Comparison of ENCODE assay signal across 10 mouse cellular contexts in genomic region chr11:60366239-60367019, GRCm38 (mm10). TPM values are rescaled to one million over a fixed set of nuclear protein-coding genes. Genes with fewer than 3 reads are reported as not detected.
DNase-seq lines count a peak whose midpoint lies in the region; ATAC-seq and TF ChIP-seq lines count a peak whose summit lies in the region.
"Had no signal": no experiment of that assay in that cellular context is flagged by ENCODE, and none has a peak within 500 bp of the region (broad histone marks: within the 10 kb centered on the region; RNA-seq: fewer than 3 reads in every experiment).

No protein-coding gene starts in this region.

- H3K4me3 ChIP-seq in gastrocnemius, adult 2 months = peak overlapping the region; percentile 46
- H3K4me3 ChIP-seq in midbrain, embryonic 10.5 days = no peak overlapping the region
- H3K4me3 ChIP-seq in midbrain, embryonic 15.5 days = no peak overlapping the region
- H3K4me3 ChIP-seq in stomach, embryonic 14.5 days (ENCODE audit: low read depth, low read length) = no peak overlapping the region

- intact Hi-C loops in gastrocnemius, adult 2 months (cut with DNase I) = no loop called here

- no peak for TF ChIP-seq CTCF in gastrocnemius, adult 2 months (IDR thresholded peaks at IDR 0.05)

- 53% methylated on average over 16 of the region's 16 CpGs for WGBS in midbrain, embryonic 10.5 days
- 41% methylated on average over 16 of the region's 16 CpGs for WGBS in midbrain, embryonic 15.5 days
- 24% methylated on average over 16 of the region's 16 CpGs for WGBS in stomach, embryonic 14.5 days

- peak overlapping the region; percentile 92 for H3K27ac ChIP-seq in gastrocnemius, adult 2 months
- H3K27ac ChIP-seq in midbrain, embryonic 10.5 days (replicated peaks) = peak overlapping the region; percentile 64
- H3K27ac ChIP-seq in midbrain, embryonic 15.5 days = no peak overlapping the region
- peak overlapping the region; percentile 48; the same call in 1 of the 2 replicates for H3K27ac ChIP-seq in stomach, embryonic 14.5 days (ENCODE audit: low read length)

- DNase-seq in gastrocnemius, adult 2 months = peak; percentile 67
- DNase-seq in gastrocnemius, postnatal 4 days (ENCODE audit: low spot score in 2 of 2) = no peak
- DNase-seq in midbrain, embryonic 10.5 days (ENCODE audit: low spot score) = no peak
- peak; percentile 42 for DNase-seq in forelimb bud, embryonic 11.5 days (ENCODE audit: low read depth, low spot score)
- no peak for DNase-seq in frontal cortex, postnatal 25 days (ENCODE audit: low spot score in 2 of 2)
- no peak for DNase-seq in c-Kit-positive CD71-positive TER-119-positive erythroid progenitor cells, embryonic 14.5 days (ENCODE audit: low spot score)
- DNase-seq: adrenal gland, postnatal 10 days; right cerebral cortex, postnatal 25 days had no signal

- H3K27me3 ChIP-seq in midbrain, embryonic 10.5 days (ENCODE audit: low read depth, poor library complexity, severe bottlenecking) = no peaks in the 10 kb centered on the region
- H3K27me3 ChIP-seq in midbrain, embryonic 15.5 days (replicated peaks) = no peaks in the 10 kb centered on the region
- no peaks in the 10 kb centered on the region for H3K27me3 ChIP-seq in stomach, embryonic 14.5 days (ENCODE audit: control insufficient read depth, insufficient read depth, low read length)

- H3K9me3 ChIP-seq in midbrain, embryonic 10.5 days (replicated peaks) = no peaks in the 10 kb centered on the region
- H3K9me3 ChIP-seq in midbrain, embryonic 15.5 days = no peaks in the 10 kb centered on the region
- H3K9me3 ChIP-seq in stomach, embryonic 14.5 days (ENCODE audit: control insufficient read depth, low read depth, low read length) = no peaks in the 10 kb centered on the region

- no peak for ATAC-seq in midbrain, embryonic 15.5 days (replicated peaks)
- ATAC-seq in stomach, embryonic 14.5 days (ENCODE audit: insufficient number of reproducible peaks, insufficient read depth, low FRiP score, low read depth) = peak; percentile 42; the same call in 1 of the 2 replicates

- H3K4me2 ChIP-seq in midbrain, embryonic 15.5 days = no peak overlapping the region
- H3K4me2 ChIP-seq in stomach, embryonic 14.5 days (replicated peaks; ENCODE audit: low read depth, low read length) = no peak overlapping the region

- no peaks in the 10 kb centered on the region for H3K36me3 ChIP-seq in midbrain, embryonic 10.5 days
- H3K36me3 ChIP-seq in midbrain, embryonic 15.5 days (replicated peaks) = no peaks in the 10 kb centered on the region
- H3K36me3 ChIP-seq in stomach, embryonic 14.5 days (ENCODE audit: control insufficient read depth, insufficient read depth, low read length) = no peaks in the 10 kb centered on the region

- H3K4me1 ChIP-seq in midbrain, embryonic 10.5 days = peaks cover 11% of the 10 kb centered on the region
- peaks cover 6% of the 10 kb centered on the region; the same call in 1 of the 2 replicates for H3K4me1 ChIP-seq in midbrain, embryonic 15.5 days
- H3K4me1 ChIP-seq in stomach, embryonic 14.5 days (ENCODE audit: control insufficient read depth, insufficient read depth, low read length) = peaks cover 10% of the 10 kb centered on the region; the same call in 1 of the 2 replicates

- no peak overlapping the region for H3K9ac ChIP-seq in midbrain, embryonic 15.5 days
- H3K9ac ChIP-seq in stomach, embryonic 14.5 days (replicated peaks; ENCODE audit: low read depth, low read length) = no peak overlapping the region

RNA-seq across cellular contexts. Expression of gene Drc3, which starts 13.3 kb away (rescaled TPM):
- total RNA-seq in gastrocnemius, adult 2 months (2021) = 1 to 10 TPM in 1 of 2 experiments, under 1 TPM in 1; 0.87 to 1.0 TPM
- total RNA-seq in gastrocnemius, postnatal 4 days (2021) = 1 to 10 TPM; 1.0 to 1.8 TPM
- polyA plus RNA-seq in midbrain, embryonic 10.5 days (2016; fragmentation: Nextera tagmentation; extraction: Ambion mirVana) = 1.7 and 1.8 TPM in 2 replicates
- 6.1 and 6.3 TPM in 2 replicates for polyA plus RNA-seq in midbrain, embryonic 15.5 days (2015; fragmentation: Nextera tagmentation; extraction: Ambion mirVana)
- polyA plus RNA-seq in stomach, embryonic 14.5 days (2014; fragmentation: Nextera tagmentation; extraction: Ambion mirVana) = 0.98 and 1.8 TPM in 2 replicates

RNA-seq across cellular contexts. Expression of gene Tom1l2, which starts 13.7 kb away (rescaled TPM):
- total RNA-seq in gastrocnemius, adult 2 months (2021) = 10 to 100 TPM; 63.7 to 63.9 TPM
- 10 to 100 TPM; 37.4 to 45.6 TPM for total RNA-seq in gastrocnemius, postnatal 4 days (2021)
- 17.6 and 26.2 TPM in 2 replicates for polyA plus RNA-seq in midbrain, embryonic 10.5 days (2016; fragmentation: Nextera tagmentation; extraction: Ambion mirVana)
- polyA plus RNA-seq in midbrain, embryonic 15.5 days (2015; fragmentation: Nextera tagmentation; extraction: Ambion mirVana) = 72.6 and 73.3 TPM in 2 replicates
- polyA plus RNA-seq in stomach, embryonic 14.5 days (2014; fragmentation: Nextera tagmentation; extraction: Ambion mirVana) = 22.2 and 22.7 TPM in 2 replicates

RNA-seq across cellular contexts. Expression of gene Gid4, which starts 50.5 kb away (rescaled TPM):
- total RNA-seq in gastrocnemius, adult 2 months (2021) = 10 to 100 TPM; 64.5 to 66.7 TPM
- 10 to 100 TPM; 21.0 to 23.6 TPM for total RNA-seq in gastrocnemius, postnatal 4 days (2021)
- 31.7 and 32.5 TPM in 2 replicates for polyA plus RNA-seq in midbrain, embryonic 10.5 days (2016; fragmentation: Nextera tagmentation; extraction: Ambion mirVana)
- polyA plus RNA-seq in midbrain, embryonic 15.5 days (2015; fragmentation: Nextera tagmentation; extraction: Ambion mirVana) = 23.6 and 25.9 TPM in 2 replicates
- polyA plus RNA-seq in stomach, embryonic 14.5 days (2014; fragmentation: Nextera tagmentation; extraction: Ambion mirVana) = 27.0 and 28.0 TPM in 2 replicates

RNA-seq across cellular contexts. Expression of gene Atpaf2, which starts 51.8 kb away (rescaled TPM):
- 10 to 100 TPM; 28.9 to 31.4 TPM for total RNA-seq in gastrocnemius, adult 2 months (2021)
- total RNA-seq in gastrocnemius, postnatal 4 days (2021) = 10 to 100 TPM; 29.3 to 31.7 TPM
- 51.8 and 52.1 TPM in 2 replicates for polyA plus RNA-seq in midbrain, embryonic 10.5 days (2016; fragmentation: Nextera tagmentation; extraction: Ambion mirVana)
- 47.5 and 48.9 TPM in 2 replicates for polyA plus RNA-seq in midbrain, embryonic 15.5 days (2015; fragmentation: Nextera tagmentation; extraction: Ambion mirVana)
- polyA plus RNA-seq in stomach, embryonic 14.5 days (2014; fragmentation: Nextera tagmentation; extraction: Ambion mirVana) = 50.7 TPM in 2 replicates

Comparison
In these comparisons a context has a peak if more than half of its experiments do, and no peak if none do; other contexts are left out.
1. DNase-seq: peak in gastrocnemius, adult 2 months (single experiment) and forelimb bud, embryonic 11.5 days (single experiment); none in gastrocnemius, postnatal 4 days (0 of 2), midbrain, embryonic 10.5 days (single experiment), frontal cortex, postnatal 25 days (0 of 2) and c-Kit-positive CD71-positive TER-119-positive erythroid progenitor cells, embryonic 14.5 days (single experiment).